19 mouse cellular contexts compared by ENCODE assay signal in genomic region chrX:9221736-9222135, GRCm38 (mm10). TPM values are rescaled to one million over a fixed set of nuclear protein-coding genes. Genes with fewer than 3 reads are reported as not detected.
"Had no signal": no experiment of that assay in that cellular context is flagged by ENCODE, and none has a peak within 500 bp of the region (broad histone marks: within the 10 kb centered on the region; RNA-seq: fewer than 3 reads in every experiment).

No protein-coding gene starts in this region.

- H3K4me3 ChIP-seq: megakaryocyte, embryonic 14.5 days; midbrain, embryonic 13.5 days; midbrain, embryonic 15.5 days; neural tube, embryonic 13.5 days; neural tube, embryonic 15.5 days; stomach, embryonic 15.5 days had no signal

- H3K4me1 ChIP-seq: megakaryocyte, embryonic 14.5 days; midbrain, embryonic 13.5 days; midbrain, embryonic 15.5 days; neural tube, embryonic 13.5 days; neural tube, embryonic 15.5 days; stomach, embryonic 15.5 days had no signal

- H3K27ac ChIP-seq: midbrain, embryonic 13.5 days; midbrain, embryonic 15.5 days; neural tube, embryonic 13.5 days; neural tube, embryonic 15.5 days; stomach, embryonic 15.5 days; stomach, postnatal 0 days had no signal

- DNase-seq: right cerebral cortex, adult 18-20 months; right cerebral cortex, postnatal 25 days had no signal

- H3K9ac ChIP-seq: lung, embryonic 14.5 days; midbrain, embryonic 13.5 days; midbrain, embryonic 15.5 days; neural tube, embryonic 13.5 days; neural tube, embryonic 15.5 days; stomach, embryonic 15.5 days had no signal

- H3K27me3 ChIP-seq: megakaryocyte, embryonic 14.5 days; midbrain, embryonic 13.5 days; midbrain, embryonic 15.5 days; neural tube, embryonic 13.5 days; neural tube, embryonic 15.5 days; stomach, embryonic 15.5 days had no signal

- H3K36me3 ChIP-seq: midbrain, embryonic 13.5 days; midbrain, embryonic 15.5 days; neural tube, embryonic 13.5 days; neural tube, embryonic 15.5 days; stomach, embryonic 15.5 days had no signal

- H3K9me3 ChIP-seq: midbrain, embryonic 13.5 days; midbrain, embryonic 15.5 days; neural tube, embryonic 13.5 days; neural tube, embryonic 15.5 days; stomach, embryonic 15.5 days had no signal

- H3K4me2 ChIP-seq: lung, embryonic 14.5 days; midbrain, embryonic 11.5 days; midbrain, embryonic 13.5 days; midbrain, embryonic 15.5 days; neural tube, embryonic 13.5 days; neural tube, embryonic 15.5 days; stomach, embryonic 15.5 days had no signal

RNA-seq across cellular contexts. Expression of gene Lancl3, which starts 22.0 kb away (rescaled TPM):
- total RNA-seq: monocyte, adult 5-6 weeks had no signal

RNA-seq across cellular contexts. Expression of gene Gm14862, which starts 35.0 kb away (rescaled TPM):
- total RNA-seq: midbrain, postnatal 0 days; monocyte, adult 5-6 weeks had no signal
- polyA plus RNA-seq: lung, embryonic 16.5 days; midbrain, embryonic 11.5 days; midbrain, embryonic 13.5 days; midbrain, embryonic 15.5 days; midbrain, postnatal 0 days; neural tube, embryonic 11.5 days; neural tube, embryonic 13.5 days; neural tube, embryonic 15.5 days; small intestine, adult 2 months; stomach, postnatal 0 days; testis, adult 2 months; thymus, adult 2 months; urinary bladder, adult 2 months had no signal
